In the genomic region with DNA sequence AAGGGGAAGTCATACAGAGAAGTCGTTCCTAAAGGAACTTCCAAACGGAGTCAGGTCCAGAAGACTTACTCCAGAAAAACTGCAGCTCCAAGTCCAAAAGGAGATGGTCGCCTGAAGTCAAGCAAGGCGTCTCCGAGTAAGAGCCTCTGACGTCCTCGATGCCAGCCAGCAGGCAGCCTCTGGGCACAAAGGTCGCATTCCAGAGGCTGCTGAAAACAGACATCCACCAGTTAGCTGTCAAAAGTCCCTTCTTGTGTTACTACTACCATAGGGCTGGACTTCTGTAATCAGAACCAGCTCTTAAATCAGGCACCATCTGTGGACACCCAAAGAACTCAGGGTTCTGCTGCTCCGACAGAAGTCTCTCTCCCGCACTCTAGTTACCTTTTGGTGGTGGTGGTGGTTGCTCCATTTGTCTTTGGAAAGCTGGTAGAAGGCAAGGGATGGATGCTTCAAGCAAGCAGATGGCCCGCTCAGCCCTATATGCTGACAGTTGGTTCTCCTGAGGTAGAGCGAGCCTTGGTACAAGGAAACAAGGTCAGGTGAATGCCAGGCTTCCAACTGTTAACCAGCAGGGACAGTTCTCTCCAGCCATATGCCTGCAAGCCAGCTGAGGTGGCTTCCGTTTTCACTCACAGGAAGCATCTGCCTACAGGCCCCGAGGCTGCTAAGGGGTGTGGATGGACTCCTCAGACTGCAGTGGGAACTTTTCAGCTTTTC, we compare ENCODE assay signal across 10 mouse cellular contexts. TPM values are rescaled to one million over a fixed set of nuclear protein-coding genes. Genes with fewer than 3 reads are reported as not detected.
DNase-seq lines count a peak whose midpoint lies in the region.
"Had no signal": no experiment of that assay in that cellular context is flagged by ENCODE, and none has a peak within 500 bp of the region (broad histone marks: within the 10 kb centered on the region; RNA-seq: fewer than 3 reads in every experiment).

No protein-coding gene starts in this region.

- intact Hi-C loops in left cerebral cortex, postnatal 4 days (cut with DNase I) = no loop called here
- intact Hi-C loops in left cerebral cortex, postnatal 14 days (cut with DNase I) = no loop called here

- DNase-seq in embryo, embryonic 10 days (ENCODE audit: low spot score) = peak; percentile 17
- DNase-seq in embryo, embryonic 10.5 days (ENCODE audit: low spot score) = no peak
- DNase-seq in left cerebral cortex, postnatal 4 days = peak; percentile 73
- DNase-seq in left cerebral cortex, postnatal 14 days (ENCODE audit: low spot score in 2 of 2) = no peak
- peak; percentile 87 to 90 for DNase-seq in cerebellum, postnatal 36 days
- peak; percentile 73 to 82 for DNase-seq in kidney, postnatal 36 days
- DNase-seq in lung, postnatal 10 days = no peak
- no peak for DNase-seq in frontal cortex, postnatal 25 days (ENCODE audit: low spot score in 2 of 2)
- DNase-seq: forebrain, postnatal 0 days; thymus, postnatal 36 days had no signal

RNA-seq across cellular contexts. Expression of a gene that starts 25.7 kb away (rescaled TPM):
- 10 to 100 TPM; 14.6 to 19.6 TPM for total RNA-seq in left cerebral cortex, postnatal 4 days (2021)
- total RNA-seq in left cerebral cortex, postnatal 14 days (2021) = 10 to 100 TPM in 1 of 2 experiments, 1 to 10 TPM in 1; 8.3 to 12.0 TPM

RNA-seq across cellular contexts. Expression of a gene that starts 25.8 kb away (rescaled TPM):
- 100 to 1,000 TPM; 737 to 784 TPM for total RNA-seq in left cerebral cortex, postnatal 4 days (2021)
- 100 to 1,000 TPM; 574 to 616 TPM for total RNA-seq in left cerebral cortex, postnatal 14 days (2021)

RNA-seq across cellular contexts. Expression of a gene that starts 35.4 kb away (rescaled TPM):
- 1 to 10 TPM; 5.2 to 6.2 TPM for total RNA-seq in left cerebral cortex, postnatal 4 days (2021)
- 1 to 10 TPM; 3.6 to 4.3 TPM for total RNA-seq in left cerebral cortex, postnatal 14 days (2021)

Comparison
In these comparisons a context has a peak if more than half of its experiments do, and no peak if none do; other contexts are left out.
1. DNase-seq: peak in embryo, embryonic 10 days (single experiment), left cerebral cortex, postnatal 4 days (single experiment), cerebellum, postnatal 36 days (2 of 2) and kidney, postnatal 36 days (2 of 2); none in embryo, embryonic 10.5 days (single experiment), left cerebral cortex, postnatal 14 days (0 of 2), lung, postnatal 10 days (single experiment) and frontal cortex, postnatal 25 days (0 of 2).